Mouse (Mus musculus) CH12.LX (cell line): ENCODE results near the gene Hoxb7.

Source experiments
- CHD1 ChIP-seq: IDR thresholded peaks from 2 replicates; pipeline ENCODE4 v1.6.1; 2012; ENCODE audit warnings: low read depth, low read length, improper control_type of control experiment, inconsistent platforms
- CTCF ChIP-seq, 2 experiments: IDR thresholded peaks in 1 of 2; conservative IDR thresholded peaks in 1 of 2; 2 replicates each; pipeline ENCODE4 v1.5.1; 2011 to 2012; ENCODE audit warnings: low read depth in 2 of 2, low read length in 2 of 2, improper control_type of control experiment in 1 of 2, inconsistent platforms in 1 of 2, mild to moderate bottlenecking in 1 of 2, moderate library complexity in 1 of 2
- EP300 ChIP-seq: IDR thresholded peaks from 2 replicates; pipeline ENCODE4 v1.6.1; 2011; ENCODE audit warnings: low read length, improper control_type of control experiment
- KAT2A ChIP-seq: IDR thresholded peaks from 2 replicates; pipeline ENCODE4 v1.6.1; 2012; ENCODE audit warnings: low read length, improper control_type of control experiment, inconsistent platforms; ENCODE audit not compliant: insufficient replicate concordance
- USF1 ChIP-seq: IDR thresholded peaks from 2 replicates; pipeline ENCODE4 v1.6.1; 2014; ENCODE audit warnings: low read depth, mild to moderate bottlenecking, inconsistent platforms, low read length, improper control_type of control experiment

DNA sequence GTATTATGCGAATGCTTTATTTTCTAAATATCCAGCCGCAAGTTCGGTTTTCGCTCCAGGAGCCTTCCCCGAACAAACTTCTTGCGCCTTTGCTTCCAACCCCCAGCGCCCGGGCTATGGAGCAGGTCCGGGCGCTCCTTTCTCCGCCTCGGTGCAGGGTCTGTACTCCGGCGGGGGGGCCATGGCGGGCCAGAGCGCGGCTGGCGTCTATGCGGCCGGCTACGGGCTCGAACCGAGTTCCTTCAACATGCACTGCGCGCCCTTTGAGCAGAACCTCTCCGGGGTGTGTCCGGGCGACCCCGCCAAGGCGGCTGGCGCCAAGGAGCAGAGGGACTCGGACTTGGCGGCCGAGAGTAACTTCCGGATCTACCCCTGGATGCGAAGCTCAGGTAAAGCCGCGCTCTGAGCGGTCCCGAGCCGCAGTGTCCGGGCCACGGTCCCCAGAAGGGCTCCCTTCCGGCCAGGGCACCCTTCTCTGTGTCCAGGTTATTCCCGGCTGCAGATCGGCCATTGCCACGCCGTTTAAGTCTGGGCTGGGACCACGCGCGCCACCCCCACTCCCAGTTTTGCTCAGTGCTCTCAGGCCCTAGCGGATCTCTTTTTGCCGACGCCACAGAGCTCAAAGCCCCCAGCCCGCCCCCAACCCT is 439 bp downstream of the Hoxb7 start:
- TF ChIP-seq KAT2A, result no peak
- no peak for TF ChIP-seq CHD1
- TF ChIP-seq CTCF (conservative IDR thresholded peaks at IDR 0.05 in 1 of 2, IDR thresholded peaks at IDR 0.05 in 1 of 2; ENCODE audit: low read depth in 2 of 2, low read length in 2 of 2), result no peak
- TF ChIP-seq USF1, result no peak
- no peak for TF ChIP-seq EP300
